Mouse (Mus musculus): ENCODE measurements at regions not wholly inside any gene's neighbourhood (a gene's known extent, or its start where the extent isn't known, plus 50 kb on each side); places are given as distances from the start of the nearest gene placed in this dataset.

DNA sequence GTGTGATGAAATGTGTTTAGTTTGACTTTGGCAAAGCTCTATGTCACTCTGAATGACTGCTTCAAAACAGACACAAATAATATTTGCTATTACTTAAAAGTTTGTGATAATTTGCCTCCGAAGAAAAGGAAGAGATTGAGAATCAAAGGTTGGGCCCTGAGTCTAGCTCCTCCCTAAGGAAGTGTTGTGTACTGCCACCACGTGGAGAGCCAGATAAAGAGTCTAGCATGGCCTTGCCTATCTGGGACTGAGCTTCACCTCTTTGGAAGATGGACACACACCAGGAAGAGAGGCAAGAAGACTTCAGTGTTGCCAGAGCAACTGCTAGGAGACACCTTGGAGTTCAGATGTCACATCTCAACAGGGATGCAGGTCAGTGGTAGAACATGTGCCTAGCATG is 258.5 kb downstream of the Cog6 start:
- peak; percentile 48 for DNase-seq (ENCODE audit: low read depth, low spot score)

DNA sequence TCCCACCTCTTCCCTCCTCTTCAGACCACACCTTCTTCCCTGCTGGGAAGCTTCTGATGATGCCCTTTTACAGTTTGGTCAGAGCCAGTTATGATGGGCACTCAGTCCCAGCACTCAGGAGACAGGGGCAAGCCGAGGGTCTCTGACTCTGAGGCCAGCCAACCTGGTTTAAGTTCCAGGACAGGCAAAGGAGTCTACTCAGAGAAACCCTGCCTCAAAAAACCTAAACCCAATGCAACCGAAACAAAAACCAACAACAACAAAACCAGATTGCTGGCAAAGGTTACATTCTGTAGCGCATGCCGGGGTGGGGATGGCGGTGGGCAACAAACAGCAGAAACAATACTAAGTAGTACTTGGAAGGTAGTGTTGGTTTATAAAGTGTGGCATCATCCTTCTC is 260.2 kb downstream of the Cog6 start:
- DNase-seq (ENCODE audit: low read depth, low spot score): no peak

DNA sequence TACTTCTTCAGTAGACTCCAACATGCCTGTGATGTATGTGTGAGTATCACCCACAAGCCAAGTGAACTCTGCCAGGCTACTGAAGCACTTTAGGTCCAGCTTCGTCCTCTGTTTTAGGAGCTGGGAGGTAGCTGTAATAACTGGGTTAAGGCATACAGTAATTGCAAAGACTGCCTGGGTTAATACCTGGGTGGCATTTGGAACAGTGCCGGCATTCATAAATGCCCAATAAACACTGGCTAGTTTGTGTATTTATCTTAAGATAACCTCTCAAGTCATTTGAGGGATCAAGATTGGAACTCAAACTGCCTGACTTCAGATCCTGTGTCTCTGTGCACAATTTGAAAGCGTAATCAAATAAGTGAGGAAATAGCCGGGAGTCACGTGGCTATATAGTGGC is 261.0 kb downstream of the Cog6 start:
- no peak for DNase-seq (ENCODE audit: low read depth, low spot score)

DNA sequence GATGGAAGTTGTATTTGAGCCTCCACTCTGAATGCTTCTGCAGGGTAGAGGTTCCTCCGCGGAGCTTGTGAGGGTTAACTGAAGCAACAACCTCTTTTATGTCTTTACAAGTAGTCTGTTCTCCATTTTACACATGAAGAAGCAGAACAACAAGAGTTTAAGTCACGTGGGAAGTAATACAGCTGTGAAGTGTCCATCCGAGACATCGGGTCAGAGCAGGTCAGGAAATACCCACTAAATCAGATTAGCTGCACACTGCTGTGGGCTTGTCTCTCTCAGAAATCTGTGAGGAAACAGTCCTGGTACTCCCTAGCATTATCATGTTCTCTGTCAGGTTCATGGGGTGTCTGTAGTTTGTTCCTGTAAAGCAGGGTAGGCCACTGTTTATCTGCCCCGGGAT is 262.1 kb downstream of the Cog6 start:
- DNase-seq (ENCODE audit: low read depth, low spot score): no peak

DNA sequence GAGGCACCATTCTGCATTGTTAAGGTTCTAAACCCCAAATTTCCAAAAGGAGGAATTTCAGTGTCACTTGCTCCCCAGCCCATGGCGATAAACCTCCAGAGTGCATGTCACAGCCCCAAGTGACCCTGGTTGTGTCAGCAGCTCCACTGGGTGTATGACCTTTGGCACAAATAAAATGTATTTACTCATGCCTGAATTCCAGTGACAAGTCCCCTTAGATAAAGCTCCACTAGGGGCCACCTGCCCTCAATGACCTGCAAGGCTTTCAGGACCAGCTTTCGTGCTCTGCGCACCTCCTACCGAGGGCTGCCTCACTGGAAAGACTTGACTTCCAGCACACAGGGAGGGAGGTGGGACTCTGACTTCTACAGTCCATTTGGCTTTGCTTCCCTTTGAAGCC is 262.6 kb downstream of the Cog6 start:
- DNase-seq (ENCODE audit: low read depth, low spot score): no peak

DNA sequence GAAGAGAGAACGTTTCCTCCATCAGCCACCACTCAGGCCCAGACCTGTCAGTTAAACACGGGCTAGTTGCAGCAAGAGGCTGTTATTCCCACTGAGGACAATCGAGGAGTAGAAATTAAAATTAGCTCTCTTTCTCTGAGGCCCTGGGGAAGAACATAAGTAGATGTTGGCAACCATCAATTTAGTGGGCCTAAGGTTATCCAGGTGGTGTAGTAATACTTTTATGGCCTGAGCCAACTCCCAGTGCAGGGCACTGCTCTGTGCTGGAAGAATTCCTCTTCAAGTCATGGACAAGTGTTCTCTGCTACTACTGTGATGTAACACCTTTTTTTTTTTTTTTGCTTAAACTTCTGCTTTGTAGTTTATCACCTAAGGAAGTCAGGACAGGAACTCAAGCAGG is 270.1 kb downstream of the Cog6 start:
- DNase-seq (ENCODE audit: low read depth, low spot score): no peak

DNA sequence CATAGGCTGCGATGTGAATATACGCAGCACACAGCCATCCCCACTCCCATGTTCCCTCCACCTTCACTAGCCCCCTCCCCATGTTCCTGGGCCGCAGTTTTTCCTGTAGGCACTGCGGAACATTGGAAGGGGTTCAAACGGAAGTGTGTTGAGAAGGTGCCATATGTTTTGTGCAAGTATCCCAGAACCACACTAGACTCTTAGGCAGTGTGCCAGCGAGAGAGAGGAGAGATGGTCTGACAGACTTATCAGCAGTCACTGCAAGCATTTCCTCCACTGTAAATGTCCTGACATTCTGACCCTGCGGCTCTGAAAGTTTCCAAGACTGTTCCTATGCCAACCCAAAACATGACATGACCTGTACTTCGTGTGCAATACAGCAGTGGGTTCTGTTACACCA is 272.7 kb downstream of the Cog6 start:
- no peak for DNase-seq (ENCODE audit: low read depth, low spot score)

DNA sequence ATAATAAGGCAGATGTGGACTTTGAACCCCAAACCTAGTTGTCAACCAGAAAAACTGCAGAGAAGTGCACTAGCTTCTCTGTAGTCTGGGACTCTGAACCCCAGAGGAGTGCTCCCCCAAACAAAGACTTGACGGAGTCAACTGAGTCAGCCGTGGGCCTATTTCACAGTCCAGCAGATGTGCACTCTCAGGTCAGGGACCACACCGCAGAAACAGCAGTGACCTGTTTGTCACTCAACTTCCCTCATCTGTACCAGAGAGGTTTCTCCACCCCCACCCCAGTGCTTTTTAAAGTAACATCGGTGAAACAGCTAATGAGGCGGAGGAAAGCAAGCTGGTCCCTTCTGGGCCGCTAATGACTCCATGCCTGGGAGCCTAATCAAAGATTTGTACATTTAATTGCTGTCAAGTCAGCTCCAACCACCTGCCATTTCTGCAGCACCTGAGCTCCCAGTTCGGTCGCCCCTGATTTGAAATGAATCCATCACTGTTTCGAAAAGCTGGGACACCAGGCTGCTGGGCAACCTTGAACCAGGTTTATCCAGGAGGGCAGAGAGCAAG is 276.5 kb downstream of the Cog6 start:
- no peak for DNase-seq (ENCODE audit: low read depth, low spot score)

DNA sequence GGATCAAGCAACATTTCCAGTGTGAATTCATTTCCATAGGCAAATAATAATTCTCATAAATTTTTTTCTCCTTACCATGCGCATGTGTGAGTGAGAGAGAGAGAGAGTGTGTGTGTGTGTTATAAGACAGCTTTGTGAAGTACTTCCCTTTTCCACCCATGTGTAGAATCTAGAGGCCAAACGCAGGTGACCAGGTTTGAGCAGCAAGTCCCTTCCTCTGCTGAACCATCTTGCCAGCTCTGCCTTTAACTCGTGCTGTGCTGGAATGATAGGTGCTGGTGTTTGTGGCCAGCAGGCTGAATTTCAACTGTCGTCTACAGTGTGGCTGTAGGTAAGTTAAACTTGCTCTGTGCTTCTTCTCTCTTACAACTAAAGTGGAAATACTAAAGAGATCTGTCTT is 277.5 kb downstream of the Cog6 start:
- DNase-seq (ENCODE audit: low read depth, low spot score): no peak

DNA sequence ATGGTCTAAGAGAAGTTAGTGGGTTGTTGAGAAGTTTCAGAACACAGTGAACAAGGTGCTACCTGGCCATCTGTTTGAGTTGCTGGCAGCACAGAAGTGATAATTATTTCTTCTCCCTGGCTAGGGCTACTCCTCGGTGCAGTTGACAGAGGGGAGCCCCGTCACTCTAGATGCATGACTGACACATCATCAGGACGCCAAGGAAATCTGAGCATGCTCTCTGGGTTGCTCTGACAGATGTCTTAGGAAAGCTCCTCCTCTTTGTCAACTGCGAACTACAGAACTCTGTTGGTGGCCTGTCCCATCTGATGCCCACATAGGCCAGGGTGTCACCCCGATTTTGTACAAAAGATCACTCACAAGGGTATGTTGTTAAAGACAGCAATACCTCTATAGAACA is 278.7 kb downstream of the Cog6 start:
- DNase-seq (ENCODE audit: low read depth, low spot score): no peak

DNA sequence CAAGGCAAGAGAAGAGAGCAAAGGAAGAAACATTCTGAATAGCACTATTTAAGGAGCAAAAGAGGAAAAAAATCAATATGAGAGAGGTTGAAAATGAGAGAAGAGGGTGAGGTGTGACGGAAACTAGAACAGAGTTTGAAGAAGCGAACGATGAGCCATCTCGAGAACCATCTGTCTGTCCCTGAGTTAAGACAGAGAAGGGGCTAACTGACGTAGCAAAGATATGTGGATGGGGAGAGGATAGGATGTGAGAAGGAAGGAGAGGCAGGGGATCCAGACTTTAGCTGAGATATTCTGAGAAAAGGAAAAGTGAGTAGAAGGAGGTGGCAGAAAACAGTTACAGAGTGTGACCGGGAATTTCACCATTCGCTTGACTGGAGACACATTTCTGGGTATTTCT is 281.1 kb downstream of the Cog6 start:
- DNase-seq (ENCODE audit: low read depth, low spot score): no peak

DNA sequence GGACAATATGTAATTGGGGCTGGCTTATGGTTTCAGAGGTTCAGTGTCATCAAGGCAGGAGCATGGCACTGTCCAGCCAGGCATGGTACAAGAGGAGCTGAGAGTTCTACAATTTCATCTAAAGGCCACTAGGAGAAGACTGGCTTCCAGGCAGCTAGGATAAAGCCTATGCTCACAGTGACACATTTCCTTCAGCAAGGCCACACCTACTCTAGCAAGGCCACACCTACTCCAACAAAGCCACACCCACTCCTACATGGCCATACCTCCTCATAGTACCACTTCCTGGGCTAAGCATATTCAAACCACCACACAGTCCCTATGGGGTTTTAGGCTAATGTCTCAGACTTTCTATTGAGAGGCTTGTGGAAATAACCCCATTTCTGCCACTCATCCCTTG is 285.1 kb downstream of the Cog6 start:
- DNase-seq (ENCODE audit: low read depth, low spot score): peak; percentile 9

DNA sequence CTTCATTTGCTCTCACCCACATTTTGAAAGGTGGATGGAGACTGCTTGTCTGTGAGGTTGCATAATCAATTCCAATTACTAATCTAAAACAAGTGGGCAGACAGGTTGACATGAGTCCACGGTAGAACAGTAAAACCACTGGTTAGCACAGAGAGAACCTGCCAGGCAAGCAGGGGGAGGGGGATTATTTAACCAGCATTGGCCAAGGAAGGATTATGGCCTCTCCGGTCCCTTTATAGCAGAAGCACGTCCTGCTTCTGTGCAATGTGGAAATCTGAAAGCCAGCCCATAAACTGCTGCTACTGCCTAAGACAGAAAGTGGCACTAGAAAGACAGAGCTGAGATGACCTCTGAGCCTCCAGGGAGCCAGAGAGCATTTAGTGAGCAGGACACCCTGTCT is 285.5 kb downstream of the Cog6 start:
- no peak for DNase-seq (ENCODE audit: low read depth, low spot score)

DNA sequence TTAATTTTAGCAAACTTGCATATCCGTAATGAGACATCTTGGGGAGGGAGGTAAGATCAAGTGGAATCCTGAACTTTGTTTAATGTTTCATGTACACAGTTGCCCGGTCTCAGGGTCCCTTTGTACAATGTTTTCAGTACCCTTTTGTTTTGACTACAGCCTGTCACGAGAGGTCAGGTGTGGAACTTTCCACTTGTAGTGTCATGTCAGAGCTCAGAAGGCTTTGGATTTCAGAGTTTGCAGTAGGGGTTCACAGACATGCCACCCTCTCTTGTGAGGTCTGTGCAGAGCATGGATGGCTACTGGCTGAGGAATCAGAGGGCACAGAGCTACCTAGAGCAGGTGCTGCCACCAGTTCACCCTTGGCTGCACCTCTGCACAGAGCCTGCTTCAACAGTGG is 287.3 kb downstream of the Cog6 start:
- DNase-seq (ENCODE audit: low read depth, low spot score): no peak

DNA sequence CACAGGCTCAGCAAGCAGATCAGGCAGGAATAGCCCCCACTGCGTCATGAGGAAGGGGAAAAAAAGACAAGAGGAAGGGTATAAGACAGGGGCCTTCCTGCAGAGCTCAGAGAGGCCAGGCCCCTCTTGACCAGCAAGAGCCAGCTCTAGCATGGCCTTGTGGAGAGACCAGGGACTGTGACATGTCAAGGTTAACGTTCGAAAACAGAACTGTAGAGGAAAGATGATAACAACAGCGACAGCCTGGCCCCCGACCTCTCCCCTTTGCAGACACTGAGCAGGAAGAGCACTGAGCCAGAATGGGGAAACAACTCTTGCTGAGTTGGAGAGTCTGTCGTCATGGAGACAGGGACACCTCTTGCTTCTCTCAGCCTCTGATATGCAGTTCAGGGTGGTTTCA is 288.2 kb downstream of the Cog6 start:
- no peak for DNase-seq (ENCODE audit: low read depth, low spot score)

DNA sequence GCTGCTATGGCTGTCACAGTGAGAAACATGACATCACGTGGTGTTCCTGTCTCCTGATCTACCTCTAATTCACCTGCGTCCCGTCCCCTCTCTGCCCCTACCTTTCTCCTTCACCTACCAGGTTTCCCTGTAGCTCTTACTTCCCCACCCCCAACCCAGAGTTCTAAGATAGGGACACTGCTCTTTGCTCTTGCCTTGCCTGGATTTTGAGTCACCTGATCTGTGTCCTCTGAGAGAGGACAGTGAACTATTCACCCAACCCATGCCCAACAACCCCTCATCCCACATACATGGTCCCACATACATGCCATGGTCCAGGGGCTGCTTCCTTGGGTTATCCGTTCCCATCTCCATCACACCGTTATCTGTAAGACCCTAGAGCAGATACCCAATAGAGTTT is 288.6 kb downstream of the Cog6 start:
- no peak for DNase-seq (ENCODE audit: low read depth, low spot score)

DNA sequence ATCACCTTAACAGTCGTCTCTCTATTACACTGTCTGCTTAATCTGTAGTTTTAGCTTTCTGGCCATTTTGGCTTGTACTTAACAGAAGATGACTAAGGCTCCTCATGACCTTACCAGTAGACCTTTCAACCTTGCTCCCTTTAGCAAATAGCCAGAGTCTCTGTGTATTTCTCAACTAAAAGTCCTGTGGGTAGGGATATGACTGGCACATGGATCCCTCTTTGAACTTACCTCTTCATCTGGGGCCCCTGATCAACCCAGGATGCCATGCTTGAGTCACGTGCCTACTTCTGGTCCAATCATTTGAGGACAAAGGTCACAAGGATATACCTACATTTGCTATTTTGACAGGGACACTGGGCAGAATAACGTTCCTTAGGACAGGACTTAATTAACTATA is 292.7 kb downstream of the Cog6 start:
- no peak for DNase-seq (ENCODE audit: low read depth, low spot score)

DNA sequence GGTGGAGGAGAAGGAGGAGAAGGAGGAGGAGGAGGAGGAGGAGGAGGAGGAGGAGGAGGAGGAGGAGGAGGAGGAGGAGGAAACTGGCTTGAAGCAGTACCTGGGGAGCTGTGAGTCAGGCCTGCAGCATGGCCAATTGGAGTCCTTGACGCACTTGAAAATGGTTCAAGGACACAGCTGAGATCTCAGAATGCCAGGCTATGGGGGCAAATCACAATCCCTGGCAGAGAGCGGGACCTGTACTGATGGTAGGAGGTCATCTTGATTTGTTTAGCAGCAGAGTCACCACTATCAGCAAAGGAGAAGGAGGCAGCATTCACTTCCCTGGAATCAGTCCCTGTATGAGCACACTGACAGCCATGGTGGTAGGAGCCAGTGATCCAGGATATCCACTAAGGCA is 294.1 kb downstream of the Cog6 start:
- no peak for DNase-seq (ENCODE audit: low read depth, low spot score)

DNA sequence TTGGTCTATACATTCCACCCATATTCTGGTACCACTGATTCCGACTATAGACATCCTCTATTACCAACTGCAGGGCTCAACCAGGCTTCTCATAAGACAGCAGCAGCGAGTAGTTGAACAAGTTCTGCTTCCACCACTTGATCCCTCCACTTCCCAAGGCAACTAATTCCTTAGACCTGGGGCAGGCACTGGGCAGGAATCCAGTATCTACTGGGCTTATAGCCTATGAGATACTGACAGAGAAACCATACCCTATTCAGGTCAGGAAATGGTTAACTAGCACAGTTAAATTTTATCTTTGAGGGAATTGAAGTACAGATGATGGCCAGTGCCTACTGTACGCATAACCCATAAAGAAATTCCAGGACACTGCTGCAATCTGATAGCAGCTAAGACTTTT is 297.9 kb downstream of the Cog6 start:
- DNase-seq (ENCODE audit: low read depth, low spot score): no peak

DNA sequence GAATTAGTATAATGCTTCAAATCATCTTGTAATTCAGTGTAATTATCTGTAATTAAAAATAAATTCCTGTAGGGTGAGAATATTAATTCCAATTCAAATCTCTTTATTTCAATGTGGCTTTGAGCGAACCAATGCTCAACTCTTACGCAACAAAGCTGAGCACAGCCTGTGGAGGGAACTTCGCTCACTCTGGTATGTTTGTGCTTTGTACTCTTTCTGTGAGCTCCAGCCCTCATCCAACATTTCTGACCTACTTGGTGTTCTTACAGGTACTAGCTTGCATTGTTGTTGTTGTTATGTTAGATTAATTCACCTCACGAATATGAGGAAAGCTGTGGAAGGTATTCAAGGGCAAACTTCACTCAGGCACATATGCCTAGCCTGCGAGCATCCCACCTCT is 299.7 kb downstream of the Cog6 start:
- no peak for DNase-seq (ENCODE audit: low read depth, low spot score)

DNA sequence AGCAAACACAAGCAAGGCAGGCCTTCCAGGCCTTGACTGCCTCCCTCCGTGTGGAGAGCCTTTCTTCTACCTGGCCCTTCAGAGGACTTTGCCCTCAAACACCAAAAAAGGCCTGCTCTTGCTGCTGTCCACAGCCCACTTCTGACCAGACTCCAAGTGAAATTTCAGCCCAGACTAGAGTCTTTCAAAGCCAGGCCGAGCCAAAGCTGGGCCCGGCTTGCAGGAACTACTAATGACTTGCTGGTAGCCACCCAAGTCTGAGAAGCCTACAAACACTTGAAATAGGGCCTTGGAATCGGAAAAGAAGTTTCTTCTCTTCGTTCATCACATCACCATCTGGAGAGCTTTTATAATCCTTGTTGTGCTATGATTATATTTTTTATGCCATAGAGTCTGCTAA is 304.9 kb downstream of the Cog6 start:
- no peak for DNase-seq (ENCODE audit: low read depth, low spot score)

DNA sequence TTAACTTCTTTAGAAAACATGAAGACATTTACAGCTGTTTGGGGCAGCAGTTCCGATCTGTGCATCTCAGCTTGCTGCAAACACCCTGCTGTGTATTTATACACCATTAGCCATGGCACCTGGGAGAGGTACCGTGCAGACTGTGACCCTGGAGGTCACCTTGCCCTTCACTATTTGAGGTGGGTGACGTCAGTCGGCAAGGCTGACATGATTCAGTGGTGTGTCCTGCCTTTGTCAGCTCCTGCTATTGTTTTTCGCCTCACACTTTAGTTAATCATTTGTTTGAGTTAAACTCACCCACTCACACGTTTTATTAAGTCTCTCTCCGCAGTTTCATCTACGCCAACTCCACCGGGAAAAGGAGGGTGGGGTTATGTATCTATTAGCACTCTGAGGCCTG is 305.9 kb downstream of the Cog6 start:
- DNase-seq (ENCODE audit: low read depth, low spot score): no peak

DNA sequence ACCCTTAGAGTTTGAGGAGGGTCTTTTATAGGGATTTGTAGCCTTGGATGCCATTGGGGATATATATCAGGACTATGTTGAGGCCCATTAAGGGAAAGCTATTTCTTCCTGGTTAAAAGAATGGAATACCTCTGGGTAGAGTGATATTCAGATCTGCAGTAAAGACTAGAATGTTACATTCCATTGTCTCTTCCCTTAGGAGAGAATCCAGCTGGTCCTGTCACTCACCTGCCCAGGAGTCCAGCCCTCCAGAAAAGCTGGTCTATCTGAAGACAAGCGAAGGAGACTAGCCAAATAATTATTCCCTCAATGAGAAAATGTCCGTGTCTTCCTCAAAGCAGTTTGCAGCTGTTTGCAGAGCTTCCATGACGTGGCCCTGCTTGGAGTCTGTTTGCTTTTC is 308.3 kb downstream of the Cog6 start:
- no peak for DNase-seq (ENCODE audit: low read depth, low spot score)

DNA sequence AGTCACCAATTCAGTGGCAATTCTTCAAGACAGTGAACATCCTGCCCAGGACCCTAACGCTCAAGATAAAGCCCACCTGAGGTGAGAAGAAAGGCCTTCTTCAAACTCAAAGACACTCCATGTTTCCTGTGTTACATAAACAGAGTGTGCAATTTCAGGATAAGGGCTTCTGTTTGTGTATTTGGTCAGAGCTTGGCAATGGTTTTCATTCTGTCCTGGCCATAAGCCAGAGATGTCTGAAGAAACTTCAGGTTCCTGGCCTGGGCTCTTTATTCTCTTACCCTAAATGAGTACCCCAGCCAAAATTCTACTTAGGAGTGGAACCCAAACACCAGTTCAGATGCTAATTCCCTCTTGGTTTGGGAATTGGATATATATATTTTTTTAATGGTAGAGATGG is 308.7 kb downstream of the Cog6 start:
- DNase-seq (ENCODE audit: low read depth, low spot score): no peak

DNA sequence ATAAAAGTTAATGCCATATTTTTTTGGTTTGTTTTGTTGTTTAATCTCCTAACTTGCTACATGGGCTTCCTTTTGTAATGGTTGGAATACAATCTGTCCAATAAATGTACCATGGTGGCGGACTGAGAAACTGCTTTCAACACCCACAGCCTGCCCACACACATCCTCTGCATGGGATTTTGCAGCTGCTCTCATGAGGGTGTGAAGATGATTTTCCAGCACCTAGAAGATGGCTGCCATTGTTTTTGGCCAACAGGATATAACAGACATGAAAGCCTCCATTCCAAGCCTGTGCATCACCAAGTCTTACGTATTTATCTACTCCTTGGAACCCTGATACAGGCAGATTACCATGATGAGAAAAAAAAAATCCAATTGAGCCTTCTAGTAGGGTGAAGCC is 310.4 kb downstream of the Cog6 start:
- no peak for DNase-seq (ENCODE audit: low read depth, low spot score)
